Mouse (Mus musculus) CD4-positive, CD25-positive, alpha-beta regulatory T cell, adult 2 months (primary cell): ENCODE data around the gene Srgap2.
A peak's percentile ranks its signal among the peaks of the same experiment; 100 is the strongest.

ENCODE experiments used
- DNase-seq: peaks from one replicate; pipeline ENCODE4 v3.0.0-alpha.2; 2012; ENCODE audit warnings: low read depth, low spot score

The Srgap2 gene

GRCm38 (mm10) chr1:131345422-131346419 is 181.4 kb downstream of the Srgap2 start:
- DNase-seq: no peak

GRCm38 (mm10) chr1:131344691-131345090 is 182.5 kb downstream of the Srgap2 start:
- DNase-seq: no peak

GRCm38 (mm10) chr1:131336017-131336416 is 191.1 kb downstream of the Srgap2 start:
- no peak for DNase-seq

- no peak for DNase-seq
These were observed 191.5 kb downstream of the Srgap2 start for GRCm38 (mm10) chr1:131335604-131336003.

- no peak for DNase-seq
These were observed 196.0 kb downstream of the Srgap2 start for GRCm38 (mm10) chr1:131331180-131331579.

- DNase-seq: peak; percentile 66
These were observed 198.1 kb downstream of the Srgap2 start for GRCm38 (mm10) chr1:131329093-131329492.

GRCm38 (mm10) chr1:131327167-131327566 is 200.0 kb downstream of the Srgap2 start:
- DNase-seq: no peak

GRCm38 (mm10) chr1:131324816-131325463 is 202.2 kb downstream of the Srgap2 start:
- DNase-seq: peak; percentile 50

- no peak for DNase-seq
These were observed 207.4 kb downstream of the Srgap2 start for GRCm38 (mm10) chr1:131319598-131320330.

GRCm38 (mm10) chr1:131318397-131318796 is 208.8 kb downstream of the Srgap2 start:
- DNase-seq: no peak

- no peak for DNase-seq
These were observed 209.5 kb downstream of the Srgap2 start for GRCm38 (mm10) chr1:131317625-131318024.

GRCm38 (mm10) chr1:131311284-131311683 is 215.9 kb downstream of the Srgap2 start:
- DNase-seq: no peak

- DNase-seq: no peak
These were observed 216.8 kb downstream of the Srgap2 start for GRCm38 (mm10) chr1:131310237-131310818.

- no peak for DNase-seq
These were observed 226.4 kb downstream of the Srgap2 start for GRCm38 (mm10) chr1:131300750-131301149.

- DNase-seq: no peak
These were observed 227.4 kb downstream of the Srgap2 start for GRCm38 (mm10) chr1:131299788-131300187.

GRCm38 (mm10) chr1:131299240-131299639 is 227.9 kb downstream of the Srgap2 start:
- DNase-seq: no peak

GRCm38 (mm10) chr1:131298171-131298570 is 229.0 kb downstream of the Srgap2 start:
- no peak for DNase-seq

GRCm38 (mm10) chr1:131296726-131297125 is 230.4 kb downstream of the Srgap2 start:
- no peak for DNase-seq

GRCm38 (mm10) chr1:131295200-131295599 is 232.0 kb downstream of the Srgap2 start:
- no peak for DNase-seq

GRCm38 (mm10) chr1:131293922-131294250 is 233.3 kb downstream of the Srgap2 start:
- no peak for DNase-seq

- no peak for DNase-seq
These were observed 233.8 kb downstream of the Srgap2 start for GRCm38 (mm10) chr1:131293221-131293921.
